Mouse (Mus musculus): Measurements from ENCODE around the gene Copz1.

GRCm38 (mm10) chr15:103315979-103316776, 43.7 kb downstream of the Copz1 start:
- no peak for TF ChIP-seq CTCF (IDR thresholded peaks at IDR 0.05; ENCODE audit: insufficient read depth, low read length)
- TF ChIP-seq POLR2A (IDR thresholded peaks at IDR 0.05; ENCODE audit: borderline replicate concordance, extremely low read depth, low read depth, low read length), result no peak
